ENCODE assay signal across 16 mouse cellular contexts in genomic region chrX:66526842-66527623, GRCm38 (mm10).
A peak's percentile ranks its signal among the peaks of the same experiment; 100 is the strongest.
DNase-seq lines count a peak whose midpoint lies in the region; ATAC-seq lines count a peak whose summit lies in the region.
"Had no signal": no experiment of that assay in that cellular context is flagged by ENCODE, and none has a peak within 500 bp of the region (broad histone marks: within the 10 kb centered on the region; RNA-seq: fewer than 3 reads in every experiment).

No protein-coding gene starts in this region.

- peak; percentile 24 for DNase-seq in embryonic facial prominence, embryonic 14.5 days (ENCODE audit: low spot score)
- no peak for DNase-seq in embryonic facial prominence, embryonic 10.5 days (ENCODE audit: low spot score)
- DNase-seq in kidney, postnatal 10 days: no peak
- peak; percentile 20 to 23 for DNase-seq in right cerebral cortex, postnatal 10 days (ENCODE audit: low spot score in 2 of 2)
- DNase-seq in right cerebral cortex, postnatal 25 days: no peak
- DNase-seq in heart, adult 18-20 months: no peak
- DNase-seq in cerebellum, adult 18-20 months: no peak
- DNase-seq: adrenal gland, postnatal 25 days; layer of hippocampus, postnatal 36 days; lung, postnatal 36 days; thymus, adult 18-20 months had no signal

- H3K4me1 ChIP-seq in embryonic facial prominence, embryonic 14.5 days (ENCODE audit: control insufficient read depth, insufficient read depth, low read length): no peaks in the 10 kb centered on the region
- no peaks in the 10 kb centered on the region for H3K4me1 ChIP-seq in embryonic facial prominence, embryonic 10.5 days
- H3K4me1 ChIP-seq in kidney, embryonic 14.5 days (ENCODE audit: control insufficient read depth, insufficient read depth, low read length): no peaks in the 10 kb centered on the region
- H3K4me1 ChIP-seq: heart, embryonic 15.5 days; limb, embryonic 12.5 days had no signal

- H3K27ac ChIP-seq in embryonic facial prominence, embryonic 14.5 days (replicated peaks; ENCODE audit: low read depth, low read length): no peak overlapping the region
- no peak overlapping the region for H3K27ac ChIP-seq in embryonic facial prominence, embryonic 10.5 days (replicated peaks)
- no peak overlapping the region for H3K27ac ChIP-seq in kidney, embryonic 14.5 days (ENCODE audit: low read depth, low read length)
- H3K27ac ChIP-seq: heart, embryonic 15.5 days; limb, embryonic 12.5 days had no signal

- no peaks in the 10 kb centered on the region for H3K27me3 ChIP-seq in embryonic facial prominence, embryonic 14.5 days (replicated peaks; ENCODE audit: control insufficient read depth, insufficient read depth, low read length)
- H3K27me3 ChIP-seq in embryonic facial prominence, embryonic 10.5 days (replicated peaks; ENCODE audit: low read depth, poor library complexity, severe bottlenecking): no peaks in the 10 kb centered on the region
- no peaks in the 10 kb centered on the region for H3K27me3 ChIP-seq in kidney, embryonic 14.5 days (ENCODE audit: control insufficient read depth, insufficient read depth, low read length)
- H3K27me3 ChIP-seq: heart, embryonic 15.5 days; limb, embryonic 12.5 days had no signal

- H3K4me2 ChIP-seq in embryonic facial prominence, embryonic 14.5 days (ENCODE audit: low read depth, low read length): no peak overlapping the region
- no peak overlapping the region for H3K4me2 ChIP-seq in kidney, embryonic 14.5 days (replicated peaks; ENCODE audit: low read depth, low read length)
- H3K4me2 ChIP-seq: heart, embryonic 15.5 days; limb, embryonic 12.5 days had no signal

- H3K9me3 ChIP-seq in embryonic facial prominence, embryonic 14.5 days (ENCODE audit: control insufficient read depth, low read length): no peaks in the 10 kb centered on the region
- H3K9me3 ChIP-seq in embryonic facial prominence, embryonic 10.5 days: no peaks in the 10 kb centered on the region
- no peaks in the 10 kb centered on the region for H3K9me3 ChIP-seq in kidney, embryonic 14.5 days (ENCODE audit: control insufficient read depth, low read length)
- H3K9me3 ChIP-seq: heart, embryonic 15.5 days; limb, embryonic 12.5 days had no signal

- WGBS in embryonic facial prominence, embryonic 14.5 days: 46% methylated on average over 3 of the region's 3 CpGs
- 66% methylated on average over 3 of the region's 3 CpGs for WGBS in embryonic facial prominence, embryonic 10.5 days
- 62% methylated on average over 3 of the region's 3 CpGs for WGBS in kidney, embryonic 14.5 days

- no peaks in the 10 kb centered on the region for H3K36me3 ChIP-seq in embryonic facial prominence, embryonic 14.5 days (ENCODE audit: control insufficient read depth, insufficient read depth, low read length)
- H3K36me3 ChIP-seq in embryonic facial prominence, embryonic 10.5 days (replicated peaks): no peaks in the 10 kb centered on the region
- no peaks in the 10 kb centered on the region for H3K36me3 ChIP-seq in kidney, embryonic 14.5 days (ENCODE audit: control insufficient read depth, insufficient read depth, low read length)
- H3K36me3 ChIP-seq: heart, embryonic 15.5 days; limb, embryonic 12.5 days had no signal

- ATAC-seq in embryonic facial prominence, embryonic 14.5 days (ENCODE audit: low read depth): peak; percentile 33; the same call in 1 of the 2 replicates
- ATAC-seq in kidney, embryonic 14.5 days (ENCODE audit: low FRiP score, low TSS enrichment): peak; percentile 75; the same call in 1 of the 2 replicates
- ATAC-seq: inflammation-experienced regulatory T-cells, adult 6 months had no signal

- H3K4me3 ChIP-seq in embryonic facial prominence, embryonic 14.5 days (ENCODE audit: low read depth, low read length): no peak overlapping the region
- no peak overlapping the region for H3K4me3 ChIP-seq in embryonic facial prominence, embryonic 10.5 days
- H3K4me3 ChIP-seq in kidney, embryonic 14.5 days (ENCODE audit: low read length): no peak overlapping the region
- H3K4me3 ChIP-seq: erythroblast, embryonic 14.5 days; heart, embryonic 15.5 days; limb, embryonic 12.5 days had no signal

- H3K9ac ChIP-seq in embryonic facial prominence, embryonic 14.5 days (ENCODE audit: low read depth, low read length): no peak overlapping the region
- H3K9ac ChIP-seq in kidney, embryonic 14.5 days (ENCODE audit: low read depth, low read length): no peak overlapping the region
- H3K9ac ChIP-seq: heart, embryonic 15.5 days; limb, embryonic 12.5 days had no signal

Comparison
In these comparisons a context has a peak if more than half of its experiments do, and no peak if none do; other contexts are left out.
1. DNase-seq: peak in embryonic facial prominence, embryonic 14.5 days (single experiment) and right cerebral cortex, postnatal 10 days (2 of 2); none in embryonic facial prominence, embryonic 10.5 days (single experiment), kidney, postnatal 10 days (single experiment), right cerebral cortex, postnatal 25 days (single experiment), heart, adult 18-20 months (0 of 2) and cerebellum, adult 18-20 months (0 of 2).